Mouse (Mus musculus): ENCODE results near the gene Ddt. TPM values are rescaled to one million over a fixed set of nuclear protein-coding genes. Genes with fewer than 3 reads are reported as not detected.

Ddt gene
- polyA plus RNA-seq, 1 experiment from 2014 or later: 69.0 TPM

DNA sequence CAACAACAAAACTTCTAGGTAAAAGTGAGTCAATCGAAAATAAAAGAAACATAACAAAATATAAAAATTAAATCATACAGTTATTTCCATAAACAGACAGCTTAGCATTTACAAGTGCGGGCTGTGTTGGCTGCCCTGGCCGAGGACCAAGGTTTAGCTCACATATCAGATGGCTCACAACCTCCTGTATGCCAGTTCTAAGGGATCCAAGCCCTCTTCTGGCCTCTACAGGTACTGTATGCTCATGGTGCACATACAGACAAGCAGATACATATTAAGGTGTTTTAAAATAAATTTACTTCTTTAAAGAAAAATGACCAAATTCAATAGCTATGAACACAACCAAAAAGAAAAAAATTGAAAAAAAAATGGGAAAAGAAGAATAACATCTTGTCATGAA lies 12.9 kb downstream of the Ddt start:
- H3K27ac ChIP-seq (ENCODE audit: low read length): no peak overlapping the region
- no peaks in the 10 kb centered on the region for H3K4me1 ChIP-seq (replicated peaks; ENCODE audit: control insufficient read depth, insufficient read depth, low read length)
- WGBS: 94% methylated on average over 3 of the region's 3 CpGs
- no peaks in the 10 kb centered on the region for H3K9me3 ChIP-seq (ENCODE audit: control insufficient read depth, low read length)
- H3K27me3 ChIP-seq (ENCODE audit: control insufficient read depth, insufficient read depth, low read depth, low read length): no peaks in the 10 kb centered on the region
- H3K36me3 ChIP-seq (ENCODE audit: control insufficient read depth, insufficient read depth, low read length): peaks cover 10% of the 10 kb centered on the region; the same call in 1 of the 2 replicates
- H3K4me3 ChIP-seq (ENCODE audit: low read length): no peak overlapping the region
- ATAC-seq (ENCODE audit: low read depth): no peak
- no peak overlapping the region for H3K4me2 ChIP-seq (ENCODE audit: low read depth, low read length)
- H3K9ac ChIP-seq (ENCODE audit: low read length): no peak overlapping the region

DNA sequence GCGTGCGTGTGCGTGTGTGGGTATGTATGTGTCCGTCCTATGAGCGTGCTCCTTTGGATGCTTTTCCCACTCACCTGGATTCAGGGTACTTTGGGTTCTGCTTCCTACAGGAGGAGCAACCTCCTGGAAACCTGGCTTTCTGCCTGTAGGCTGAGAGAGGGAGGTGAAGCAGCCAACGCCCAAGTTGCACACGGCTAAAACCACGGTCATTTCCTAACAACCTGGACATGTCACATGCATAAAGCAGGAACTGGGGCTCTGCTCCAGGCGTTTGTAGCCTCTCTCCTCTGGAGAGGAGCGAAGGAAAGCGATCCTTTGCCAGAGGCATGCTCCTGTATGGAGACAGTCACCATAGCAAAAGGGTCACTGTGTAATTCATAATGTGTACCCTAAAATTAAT lies 16.5 kb downstream of the Ddt start:
- Histone ChIP-seq H3K27me3 (ENCODE audit: control insufficient read depth, insufficient read depth, low read depth, low read length) (no peaks in the 10 kb centered on the region), H3K4me2 (ENCODE audit: low read depth, low read length) (no peak overlapping the region), H3K27ac (ENCODE audit: low read length) (no peak overlapping the region), H3K4me3 (ENCODE audit: low read length) (no peak overlapping the region), H3K9ac (ENCODE audit: low read length) (no peak overlapping the region), H3K36me3 (ENCODE audit: control insufficient read depth, insufficient read depth, low read length) (peaks cover 29% of the 10 kb centered on the region), H3K9me3 (ENCODE audit: control insufficient read depth, low read length) (no peaks in the 10 kb centered on the region), H3K4me1 (replicated peaks; ENCODE audit: control insufficient read depth, insufficient read depth, low read length) (no peaks in the 10 kb centered on the region)
- no peak for ATAC-seq (ENCODE audit: low read depth)
- WGBS: 90% methylated on average over 11 of the region's 11 CpGs

DNA sequence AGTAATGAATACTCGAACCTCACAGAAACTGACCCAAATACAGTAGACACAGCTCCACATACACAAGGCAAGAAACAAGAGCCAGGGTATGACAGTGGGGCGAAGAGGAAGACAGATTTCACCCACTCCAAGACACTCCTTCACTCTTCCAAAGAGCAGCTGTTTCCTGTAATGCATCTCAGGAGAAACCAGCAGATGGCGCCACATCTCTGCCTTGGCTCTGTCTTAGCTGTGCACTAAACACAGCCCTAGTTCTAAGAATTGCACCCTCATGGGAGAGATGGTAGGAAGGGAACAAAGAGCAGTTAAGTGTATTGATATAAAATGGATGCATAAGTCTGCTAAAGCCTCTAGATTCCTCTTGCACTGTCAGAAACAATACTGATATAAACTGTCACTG lies 29.2 kb downstream of the Ddt start:
- H3K27ac ChIP-seq (ENCODE audit: low read length): no peak overlapping the region
- no peaks in the 10 kb centered on the region for H3K9me3 ChIP-seq (ENCODE audit: control insufficient read depth, low read length)
- 39% methylated on average over 3 of the region's 3 CpGs for WGBS
- H3K27me3 ChIP-seq (ENCODE audit: control insufficient read depth, insufficient read depth, low read depth, low read length): no peaks in the 10 kb centered on the region
- no peak overlapping the region for H3K4me2 ChIP-seq (ENCODE audit: low read depth, low read length)
- H3K9ac ChIP-seq (ENCODE audit: low read length): no peak overlapping the region
- no peaks in the 10 kb centered on the region for H3K4me1 ChIP-seq (replicated peaks; ENCODE audit: control insufficient read depth, insufficient read depth, low read length)
- no peak overlapping the region for H3K4me3 ChIP-seq (ENCODE audit: low read length)
- H3K36me3 ChIP-seq (ENCODE audit: control insufficient read depth, insufficient read depth, low read length): peaks cover 25% of the 10 kb centered on the region
- ATAC-seq (ENCODE audit: low read depth): peak; percentile 86

DNA sequence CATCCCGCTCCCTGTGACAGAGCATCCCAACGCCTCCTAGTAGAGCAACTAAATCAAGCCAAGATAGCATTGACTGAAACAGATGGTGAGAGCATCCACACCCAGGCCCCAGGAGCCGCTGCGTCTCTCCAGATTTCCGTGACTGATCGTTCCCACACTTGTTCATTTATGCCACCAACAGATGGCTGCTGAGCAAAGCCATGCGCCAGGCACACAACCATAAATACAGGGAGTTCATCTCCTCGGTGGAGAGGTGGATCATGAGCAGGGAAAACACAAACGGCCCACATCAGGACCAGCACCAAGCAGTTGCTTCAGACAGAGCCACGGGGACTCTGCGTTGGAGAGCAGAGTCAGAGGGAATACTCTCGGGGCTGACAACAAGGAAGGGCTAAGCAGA lies 29.8 kb downstream of the Ddt start:
- 91% methylated on average over 12 of the region's 12 CpGs for WGBS
- peaks cover 25% of the 10 kb centered on the region for H3K36me3 ChIP-seq (ENCODE audit: control insufficient read depth, insufficient read depth, low read length)

DNA sequence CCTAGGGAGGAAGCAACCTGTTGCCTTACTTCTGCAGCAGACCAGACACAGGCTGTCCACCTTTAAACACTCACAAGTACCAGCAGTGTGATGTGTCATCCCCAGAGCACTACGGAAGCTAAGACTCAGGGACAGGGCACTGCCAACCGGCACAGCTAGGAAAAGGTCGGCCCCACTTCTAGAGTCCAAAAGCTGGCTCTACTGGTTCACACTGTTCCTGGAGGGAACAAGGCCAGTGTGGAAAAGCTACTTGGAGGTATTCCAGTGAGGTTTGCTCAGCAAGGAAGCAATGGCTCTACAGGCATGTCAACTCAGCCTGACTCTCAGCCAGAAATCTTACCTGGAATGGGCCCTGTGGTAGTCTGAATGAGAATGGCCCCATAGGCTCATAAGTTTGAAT lies 32.3 kb downstream of the Ddt start:
- no peaks in the 10 kb centered on the region for H3K4me1 ChIP-seq (replicated peaks; ENCODE audit: control insufficient read depth, insufficient read depth, low read length)
- H3K4me2 ChIP-seq (ENCODE audit: low read depth, low read length): no peak overlapping the region
- no peak overlapping the region for H3K4me3 ChIP-seq (ENCODE audit: low read length)
- no peaks in the 10 kb centered on the region for H3K27me3 ChIP-seq (ENCODE audit: control insufficient read depth, insufficient read depth, low read depth, low read length)
- no peak overlapping the region for H3K9ac ChIP-seq (ENCODE audit: low read length)
- no peak for ATAC-seq (ENCODE audit: low read depth)
- H3K27ac ChIP-seq (ENCODE audit: low read length): no peak overlapping the region
- 96% methylated on average over 3 of the region's 3 CpGs for WGBS
- no peaks in the 10 kb centered on the region for H3K9me3 ChIP-seq (ENCODE audit: control insufficient read depth, low read length)
- H3K36me3 ChIP-seq (ENCODE audit: control insufficient read depth, insufficient read depth, low read length): peaks cover 24% of the 10 kb centered on the region

More for the DNA sequence above, 29.8 kb downstream of the Ddt start:
- Histone ChIP-seq H3K27me3 (ENCODE audit: control insufficient read depth, insufficient read depth, low read depth, low read length) (no peaks in the 10 kb centered on the region), H3K4me1 (replicated peaks; ENCODE audit: control insufficient read depth, insufficient read depth, low read length) (no peaks in the 10 kb centered on the region), H3K9ac (ENCODE audit: low read length) (no peak overlapping the region), H3K27ac (ENCODE audit: low read length) (no peak overlapping the region), H3K4me3 (ENCODE audit: low read length) (no peak overlapping the region), H3K9me3 (ENCODE audit: control insufficient read depth, low read length) (no peaks in the 10 kb centered on the region), H3K4me2 (ENCODE audit: low read depth, low read length) (no peak overlapping the region)
- no peak for ATAC-seq (ENCODE audit: low read depth)

DNA sequence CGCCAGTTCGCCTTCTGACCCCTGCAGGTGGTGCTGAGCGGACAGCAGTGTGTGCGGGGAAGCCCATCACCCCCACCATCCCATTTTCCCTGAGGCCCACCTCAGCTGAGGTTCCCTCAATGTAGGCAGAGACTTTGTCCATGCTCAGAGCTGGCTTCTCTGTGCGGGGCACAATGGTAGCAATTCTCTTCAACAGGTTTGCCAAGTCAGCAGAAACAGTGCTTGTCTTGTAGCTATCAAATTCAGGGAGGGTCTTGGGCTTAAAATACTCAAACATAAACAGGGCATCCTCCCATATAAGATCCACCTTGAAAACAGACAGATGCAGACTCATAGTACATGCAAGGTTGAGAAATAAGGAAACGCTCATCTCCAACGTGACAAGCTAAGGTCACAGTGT lies 47.8 kb downstream of the Ddt start:
- no peak for ATAC-seq (ENCODE audit: low read depth)
- no peak overlapping the region for H3K4me2 ChIP-seq (ENCODE audit: low read depth, low read length)
- WGBS: 90% methylated on average over 7 of the region's 7 CpGs
- H3K27ac ChIP-seq (ENCODE audit: low read length): no peak overlapping the region
- H3K4me1 ChIP-seq (replicated peaks; ENCODE audit: control insufficient read depth, insufficient read depth, low read length): no peaks in the 10 kb centered on the region
- no peaks in the 10 kb centered on the region for H3K27me3 ChIP-seq (ENCODE audit: control insufficient read depth, insufficient read depth, low read depth, low read length)
- H3K36me3 ChIP-seq (ENCODE audit: control insufficient read depth, insufficient read depth, low read length): peaks cover 22% of the 10 kb centered on the region
- H3K4me3 ChIP-seq (ENCODE audit: low read length): no peak overlapping the region
- no peaks in the 10 kb centered on the region for H3K9me3 ChIP-seq (ENCODE audit: control insufficient read depth, low read length)
- H3K9ac ChIP-seq (ENCODE audit: low read length): no peak overlapping the region

Other genes with a start within 250 kb of the Ddt start
- gene Lrrc75b, start 213.1 kb downstream of the Ddt start, polyA plus RNA-seq (2015; fragmentation: Nextera tagmentation; extraction: Ambion mirVana): 1.7 and 1.9 TPM in 2 replicates
- 1.7 and 2.3 TPM in 2 replicates for gene Ggt1, start 211.8 kb downstream of the Ddt start, polyA plus RNA-seq (2015; fragmentation: Nextera tagmentation; extraction: Ambion mirVana)
- gene Ggt5, start 184.1 kb downstream of the Ddt start, polyA plus RNA-seq (2015; fragmentation: Nextera tagmentation; extraction: Ambion mirVana): 2.5 and 5.2 TPM in 2 replicates
- gene Susd2, start 129.4 kb downstream of the Ddt start, polyA plus RNA-seq (2015; fragmentation: Nextera tagmentation; extraction: Ambion mirVana): 11.0 and 13.0 TPM in 2 replicates
- gene Cabin1, start 9.1 kb downstream of the Ddt start, polyA plus RNA-seq (2015; fragmentation: Nextera tagmentation; extraction: Ambion mirVana): 39.7 and 48.8 TPM in 2 replicates
- gene Gm20441, start 7.5 kb upstream of the Ddt start, polyA plus RNA-seq (2015; fragmentation: Nextera tagmentation; extraction: Ambion mirVana): 0.41 and 0.65 TPM in 2 replicates
- gene Gstt3, start 8.0 kb upstream of the Ddt start, polyA plus RNA-seq (2015; fragmentation: Nextera tagmentation; extraction: Ambion mirVana): 34.2 and 36.4 TPM in 2 replicates
- 36.2 and 42.8 TPM in 2 replicates for gene Gstt1, start 25.2 kb upstream of the Ddt start, polyA plus RNA-seq (2015; fragmentation: Nextera tagmentation; extraction: Ambion mirVana)
- not detected in 2 replicates for gene Gstt4, start 49.1 kb upstream of the Ddt start, polyA plus RNA-seq (2015; fragmentation: Nextera tagmentation; extraction: Ambion mirVana)
- 51.9 and 60.7 TPM in 2 replicates for gene Gstt2, start 64.0 kb upstream of the Ddt start, polyA plus RNA-seq (2015; fragmentation: Nextera tagmentation; extraction: Ambion mirVana)
- 1,432 and 1,479 TPM in 2 replicates for gene Mif, start 86.8 kb upstream of the Ddt start, polyA plus RNA-seq (2015; fragmentation: Nextera tagmentation; extraction: Ambion mirVana)
- gene Derl3, start 120.0 kb upstream of the Ddt start, polyA plus RNA-seq (2015; fragmentation: Nextera tagmentation; extraction: Ambion mirVana): 2.3 and 3.5 TPM in 2 replicates
- gene Smarcb1, start 148.2 kb upstream of the Ddt start, polyA plus RNA-seq (2015; fragmentation: Nextera tagmentation; extraction: Ambion mirVana): 191 and 197 TPM in 2 replicates
- gene Chchd10, start 159.7 kb upstream of the Ddt start, polyA plus RNA-seq (2015; fragmentation: Nextera tagmentation; extraction: Ambion mirVana): 68.7 and 70.0 TPM in 2 replicates
- gene Mmp11, start 163.1 kb upstream of the Ddt start, polyA plus RNA-seq (2015; fragmentation: Nextera tagmentation; extraction: Ambion mirVana): 74.1 and 77.1 TPM in 2 replicates
- 0.97 and 1.0 TPM in 2 replicates for gene Gm867, start 167.3 kb upstream of the Ddt start, polyA plus RNA-seq (2015; fragmentation: Nextera tagmentation; extraction: Ambion mirVana)
- 0.60 and 1.0 TPM in 2 replicates for gene Vpreb3, start 169.6 kb upstream of the Ddt start, polyA plus RNA-seq (2015; fragmentation: Nextera tagmentation; extraction: Ambion mirVana)
- not detected in 2 replicates for gene Gm5134, start 181.1 kb upstream of the Ddt start, polyA plus RNA-seq (2015; fragmentation: Nextera tagmentation; extraction: Ambion mirVana)

Data from lung, embryonic 16.5 days (tissue).